Mouse (Mus musculus) spleen, adult 2 months (tissue): ENCODE measurements at regions not wholly inside any gene's neighbourhood (a gene's known extent, or its start where the extent isn't known, plus 50 kb on each side); places are given as distances from the start of the nearest gene placed in this dataset.

Experiments used
- CTCF ChIP-seq: fragments of 200-500 bp; IDR thresholded peaks from 2 replicates; pipeline ENCODE4 v1.5.1; 2011; ENCODE audit warnings: mild to moderate bottlenecking, inconsistent platforms; ENCODE audit not compliant: insufficient read depth, insufficient read length, insufficient replicate concordance; ENCODE audit errors: extremely low read depth
- POLR2A ChIP-seq: fragments of 200-500 bp; IDR thresholded peaks from 2 replicates; pipeline ENCODE4 v1.6.1; 2011; ENCODE audit warnings: low read depth, low read length, inconsistent platforms

GRCm38 (mm10) chr4:11882666-11883065 lies 98.4 kb downstream of the Gm10604 start:
- TF ChIP-seq POLR2A (no peak), CTCF (no peak)
